Mouse (Mus musculus): Measurements from ENCODE around the gene Nudcd2. TPM values are rescaled to one million over a fixed set of nuclear protein-coding genes. Genes with fewer than 3 reads are reported as not detected.

Gene Nudcd2
- 35.9 and 38.0 TPM in 2 replicates for polyA plus RNA-seq (2012; rRNA removed)

GRCm38 (mm10) chr11:40733339-40734174 is at the start of gene Nudcd2, which contains the start of gene Hmmr:
Gene Nudcd2 (plus strand): TSS chr11:40733667.
Gene Hmmr (minus strand): TSS chr11:40733422.

GRCm38 (mm10) chr11:40695103-40695502 is 38.4 kb upstream of the Nudcd2 start, which contains the start of gene Mat2b:
Gene Mat2b (minus strand): TSS chr11:40695203.

GRCm38 (mm10) chr11:40755109-40755627 is 21.7 kb downstream of the Nudcd2 start, which contains the start of gene Ccng1:
Gene Ccng1 (minus strand): TSS chr11:40755311.

Other genes starting within 250 kb of the Nudcd2 start
- gene Mat2b, start 38.5 kb upstream of the Nudcd2 start, polyA plus RNA-seq (2012; rRNA removed), result 31.9 and 34.5 TPM in 2 replicates
- 31.2 and 35.0 TPM in 2 replicates for gene Hmmr, start 245 bp upstream of the Nudcd2 start, polyA plus RNA-seq (2012; rRNA removed)
- gene Ccng1, start 21.6 kb downstream of the Nudcd2 start, polyA plus RNA-seq (2012; rRNA removed), result 7.1 and 8.6 TPM in 2 replicates